Mouse (Mus musculus): ENCODE results near the gene Ssr3. TPM values are rescaled to one million over a fixed set of nuclear protein-coding genes. Genes with fewer than 3 reads are reported as not detected.

Ssr3 gene
- 337 and 349 TPM in 2 replicates for polyA plus RNA-seq (2014; fragmentation: Nextera tagmentation; extraction: Ambion mirVana)

DNA sequence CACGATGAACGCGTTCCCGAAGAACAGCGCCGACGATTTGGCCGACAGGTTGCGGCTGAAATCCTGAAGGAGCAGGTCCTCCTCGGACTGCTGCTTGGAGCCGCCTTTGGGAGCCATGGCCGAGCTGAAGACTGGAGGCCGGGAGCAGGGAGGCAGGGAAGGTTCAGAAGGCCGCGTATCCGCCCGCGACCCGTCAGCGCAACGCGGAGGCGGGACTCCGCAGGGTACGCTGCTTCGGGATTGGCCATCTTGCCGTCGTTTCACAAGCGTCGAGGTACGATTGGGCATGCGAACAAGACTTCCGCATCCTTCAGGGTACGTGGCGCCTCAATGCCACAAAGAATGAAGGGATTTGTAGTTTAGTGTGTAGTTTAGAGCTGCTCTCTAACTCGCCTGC, at the start of gene Ssr3:
Gene Ssr3 (minus strand): TSS at position 203 of the 397 bp plus-strand sequence.
- Histone ChIP-seq H3K9me3 (ENCODE audit: control insufficient read depth, low read length) (no peaks in the 10 kb centered on the region), H3K4me3 (ENCODE audit: low read depth, low read length) (peak within 1 kb of the TSS; percentile 88), H3K27ac (replicated peaks; ENCODE audit: low read depth, low read length) (peak within 1 kb of the TSS; percentile 94), H3K4me1 (ENCODE audit: control insufficient read depth, insufficient read depth, low read length) (peaks cover 12% of the 10 kb centered on the region; the same call in 1 of the 2 replicates), H3K9ac (ENCODE audit: low read depth, low read length) (peak within 1 kb of the TSS; percentile 96), H3K36me3 (ENCODE audit: control insufficient read depth, insufficient read depth, low read length) (peaks cover 29% of the 10 kb centered on the region), H3K27me3 (replicated peaks; ENCODE audit: control insufficient read depth, insufficient read depth, low read length) (no peaks in the 10 kb centered on the region), H3K4me2 (ENCODE audit: low read depth, low read length) (peak within 1 kb of the TSS; percentile 61)
- ATAC-seq (ENCODE audit: low read depth) (peak; percentile 100), DNase-seq (ENCODE audit: low spot score) (peak; percentile 99)
- 0% methylated on average over 36 of the region's 36 CpGs for WGBS

DNA sequence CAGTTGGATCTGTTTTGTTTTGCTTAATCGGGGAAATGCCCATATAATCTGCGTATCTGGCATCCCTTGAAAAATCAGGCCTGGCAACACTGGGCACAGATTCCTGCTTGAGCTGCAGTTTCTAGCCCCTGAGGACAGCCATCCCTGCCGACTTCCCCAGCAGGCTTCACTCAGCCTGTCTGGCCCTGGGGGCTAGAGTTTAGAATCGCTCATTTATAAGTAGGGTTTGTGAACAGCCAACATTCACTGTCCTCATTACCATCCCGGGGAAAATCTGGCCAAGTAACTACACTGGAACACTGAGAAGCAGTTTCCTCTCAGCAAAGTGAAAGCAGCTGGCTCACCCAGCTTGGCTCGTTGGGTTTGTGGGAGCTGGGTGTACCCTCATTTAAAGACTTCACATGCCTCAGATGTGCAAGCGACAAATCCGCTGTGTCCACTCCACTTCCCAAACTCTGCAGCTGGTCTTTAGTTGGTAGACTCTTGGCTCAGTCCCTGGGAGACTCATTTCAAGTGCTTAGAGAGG, 49.2 kb upstream of the Ssr3 start:
- H3K9ac ChIP-seq (ENCODE audit: low read depth, low read length), result 0 out of 2 replicates have a peak overlapping the region, but pooled peaks have one; percentile 27

DNA sequence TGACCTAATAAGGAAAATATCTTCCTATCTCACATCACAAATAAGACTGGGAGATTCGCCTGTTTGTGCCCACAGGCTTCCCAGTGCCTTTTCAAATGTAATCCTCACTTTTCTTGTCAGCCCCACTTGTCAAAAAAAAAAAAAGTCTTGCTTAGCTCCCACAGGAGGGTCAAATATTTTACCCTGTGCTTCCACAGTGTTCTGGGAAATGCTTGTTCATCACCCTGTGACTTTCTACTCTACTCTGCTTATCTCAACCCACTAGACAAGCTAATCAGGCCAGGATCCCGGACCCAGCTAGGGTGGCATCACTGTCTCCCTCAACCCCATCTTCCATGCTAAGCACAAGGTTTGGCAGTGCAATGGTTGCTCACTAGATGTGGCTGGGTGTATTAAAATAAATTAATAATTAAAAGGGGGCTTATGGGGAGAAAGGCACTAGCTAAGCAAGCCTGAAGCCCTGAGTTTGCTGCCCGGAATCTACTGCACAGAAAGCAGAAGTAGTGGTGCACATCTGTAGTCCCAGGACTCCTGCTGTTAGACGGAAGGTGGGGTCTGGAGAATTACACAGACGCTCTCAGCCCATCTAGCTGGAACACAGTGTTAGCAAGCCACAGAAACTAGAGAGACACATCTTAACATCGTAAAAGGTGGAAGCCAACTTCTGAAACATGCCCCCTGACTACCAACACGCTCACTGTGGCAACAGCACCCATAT, 46.2 kb upstream of the Ssr3 start:
- no peak overlapping the region for H3K27ac ChIP-seq (replicated peaks; ENCODE audit: low read depth, low read length)
- peaks cover 20% of the 10 kb centered on the region for H3K4me1 ChIP-seq (ENCODE audit: control insufficient read depth, insufficient read depth, low read length)
- WGBS, result 77% methylated on average over 7 of the region's 7 CpGs

More for the DNA sequence above, 49.2 kb upstream of the Ssr3 start:
- Histone ChIP-seq H3K4me1 (ENCODE audit: control insufficient read depth, insufficient read depth, low read length) (peaks cover 20% of the 10 kb centered on the region), H3K9me3 (ENCODE audit: control insufficient read depth, low read length) (no peaks in the 10 kb centered on the region), H3K27me3 (replicated peaks; ENCODE audit: control insufficient read depth, insufficient read depth, low read length) (no peaks in the 10 kb centered on the region), H3K4me3 (ENCODE audit: low read depth, low read length) (no peak overlapping the region), H3K4me2 (ENCODE audit: low read depth, low read length) (peak overlapping the region; percentile 30), H3K36me3 (ENCODE audit: control insufficient read depth, insufficient read depth, low read length) (no peaks in the 10 kb centered on the region), H3K27ac (replicated peaks; ENCODE audit: low read depth, low read length) (peak overlapping the region; percentile 67)
- ATAC-seq (ENCODE audit: low read depth) (peak; percentile 77), DNase-seq (ENCODE audit: low spot score) (peak; percentile 87)
- WGBS, result 22% methylated on average over 8 of the region's 8 CpGs

DNA sequence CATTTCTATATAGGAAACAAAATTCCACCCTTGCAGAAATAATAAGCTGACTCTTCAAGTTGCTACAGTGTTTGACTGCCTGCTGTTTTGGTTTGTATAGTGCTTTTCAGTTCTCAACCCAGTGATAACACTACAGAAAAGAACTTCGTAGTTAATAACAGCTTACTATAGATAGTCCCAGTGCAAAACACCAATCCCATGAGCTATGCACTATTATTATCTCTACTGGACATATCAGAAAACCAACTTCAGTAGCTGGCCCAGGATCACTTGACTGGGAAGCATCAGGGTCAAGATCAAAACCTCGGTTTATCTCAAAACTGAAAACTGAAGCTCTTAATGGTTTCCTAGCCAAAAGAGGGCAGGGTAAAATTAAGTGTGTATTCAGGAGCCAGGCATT, 43.4 kb upstream of the Ssr3 start:
- Histone ChIP-seq H3K9ac (ENCODE audit: low read depth, low read length) (no peak overlapping the region), H3K4me2 (ENCODE audit: low read depth, low read length) (no peak overlapping the region), H3K36me3 (ENCODE audit: control insufficient read depth, insufficient read depth, low read length) (no peaks in the 10 kb centered on the region), H3K4me1 (ENCODE audit: control insufficient read depth, insufficient read depth, low read length) (peaks cover 2% of the 10 kb centered on the region; the same call in 1 of the 2 replicates), H3K4me3 (ENCODE audit: low read depth, low read length) (no peak overlapping the region), H3K27ac (replicated peaks; ENCODE audit: low read depth, low read length) (no peak overlapping the region), H3K27me3 (replicated peaks; ENCODE audit: control insufficient read depth, insufficient read depth, low read length) (no peaks in the 10 kb centered on the region), H3K9me3 (ENCODE audit: control insufficient read depth, low read length) (peaks cover 8% of the 10 kb centered on the region; the same call in 1 of the 2 replicates)
- DNase-seq (ENCODE audit: low spot score) (peak; percentile 16), ATAC-seq (ENCODE audit: low read depth) (no peak)
- WGBS, result 68% methylated on average over 2 of the region's 2 CpGs

More for the DNA sequence above, 46.2 kb upstream of the Ssr3 start:
- H3K9ac ChIP-seq (ENCODE audit: low read depth, low read length), result no peak overlapping the region
- no peaks in the 10 kb centered on the region for H3K36me3 ChIP-seq (ENCODE audit: control insufficient read depth, insufficient read depth, low read length)
- peaks cover 7% of the 10 kb centered on the region; the same call in 1 of the 2 replicates for H3K9me3 ChIP-seq (ENCODE audit: control insufficient read depth, low read length)
- no peak overlapping the region for H3K4me2 ChIP-seq (ENCODE audit: low read depth, low read length)
- DNase-seq (ENCODE audit: low spot score), result no peak
- ATAC-seq (ENCODE audit: low read depth), result no peak
- no peak overlapping the region for H3K4me3 ChIP-seq (ENCODE audit: low read depth, low read length)
- no peaks in the 10 kb centered on the region for H3K27me3 ChIP-seq (replicated peaks; ENCODE audit: control insufficient read depth, insufficient read depth, low read length)

DNA sequence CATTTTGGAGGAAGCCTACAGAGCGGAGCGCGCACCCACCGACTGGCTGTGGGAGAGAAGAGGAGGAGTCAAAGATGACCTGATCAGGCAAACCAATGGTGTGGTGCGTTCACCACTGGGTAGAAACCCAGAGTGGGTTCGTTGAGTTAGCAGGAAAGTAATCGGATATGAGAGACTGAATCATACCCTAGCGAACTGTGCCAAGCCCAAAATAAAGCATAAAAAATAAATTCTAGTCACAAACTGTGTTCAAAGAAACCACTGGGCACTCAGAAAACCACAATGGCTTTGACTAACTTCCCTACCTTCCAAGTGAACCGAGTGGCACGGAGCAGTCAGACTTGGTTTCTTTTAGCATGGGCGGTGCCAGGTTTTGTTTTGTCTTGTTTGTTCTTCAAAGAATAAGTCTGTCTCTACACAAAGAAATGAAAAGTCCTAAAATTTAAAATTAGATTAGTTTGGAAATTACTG, 42.7 kb upstream of the Ssr3 start:
- Histone ChIP-seq H3K27ac (replicated peaks; ENCODE audit: low read depth, low read length) (no peak overlapping the region), H3K4me3 (ENCODE audit: low read depth, low read length) (no peak overlapping the region), H3K4me2 (ENCODE audit: low read depth, low read length) (no peak overlapping the region), H3K27me3 (replicated peaks; ENCODE audit: control insufficient read depth, insufficient read depth, low read length) (no peaks in the 10 kb centered on the region), H3K4me1 (ENCODE audit: control insufficient read depth, insufficient read depth, low read length) (no peaks in the 10 kb centered on the region), H3K36me3 (ENCODE audit: control insufficient read depth, insufficient read depth, low read length) (no peaks in the 10 kb centered on the region), H3K9me3 (ENCODE audit: control insufficient read depth, low read length) (peaks cover 8% of the 10 kb centered on the region; the same call in 1 of the 2 replicates), H3K9ac (ENCODE audit: low read depth, low read length) (no peak overlapping the region)
- peak; percentile 53; the same call in 1 of the 2 replicates for ATAC-seq (ENCODE audit: low read depth)
- DNase-seq (ENCODE audit: low spot score), result peak; percentile 71
- 72% methylated on average over 11 of the region's 11 CpGs for WGBS

DNA sequence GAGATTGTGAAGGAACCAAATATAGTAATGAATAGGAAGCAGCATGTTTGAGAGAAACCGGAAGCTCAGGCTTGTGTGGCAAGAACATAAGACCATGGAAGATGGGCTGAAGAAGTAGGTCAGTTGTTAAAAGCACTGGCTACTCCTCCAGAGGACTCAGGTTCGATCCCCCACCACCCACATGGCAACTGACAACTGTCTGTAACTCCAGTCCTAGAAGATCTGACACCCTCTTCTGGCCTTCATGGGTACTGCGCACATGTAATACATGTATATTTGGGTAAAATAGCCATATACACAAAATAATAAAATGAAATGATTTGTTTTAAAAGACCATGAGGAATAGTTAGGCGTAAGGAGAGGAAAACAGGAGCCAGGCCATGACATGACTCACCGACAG, 39.8 kb upstream of the Ssr3 start:
- no peak overlapping the region for H3K4me3 ChIP-seq (ENCODE audit: low read depth, low read length)
- no peaks in the 10 kb centered on the region for H3K36me3 ChIP-seq (ENCODE audit: control insufficient read depth, insufficient read depth, low read length)
- WGBS, result 91% methylated on average over 5 of the region's 5 CpGs
- H3K27ac ChIP-seq (replicated peaks; ENCODE audit: low read depth, low read length), result no peak overlapping the region
- ATAC-seq (ENCODE audit: low read depth) (no peak), DNase-seq (ENCODE audit: low spot score) (no peak)
- no peaks in the 10 kb centered on the region for H3K27me3 ChIP-seq (replicated peaks; ENCODE audit: control insufficient read depth, insufficient read depth, low read length)
- H3K4me2 ChIP-seq (ENCODE audit: low read depth, low read length), result no peak overlapping the region
- H3K4me1 ChIP-seq (ENCODE audit: control insufficient read depth, insufficient read depth, low read length), result no peaks in the 10 kb centered on the region
- peaks cover 8% of the 10 kb centered on the region; the same call in 1 of the 2 replicates for H3K9me3 ChIP-seq (ENCODE audit: control insufficient read depth, low read length)
- no peak overlapping the region for H3K9ac ChIP-seq (ENCODE audit: low read depth, low read length)

DNA sequence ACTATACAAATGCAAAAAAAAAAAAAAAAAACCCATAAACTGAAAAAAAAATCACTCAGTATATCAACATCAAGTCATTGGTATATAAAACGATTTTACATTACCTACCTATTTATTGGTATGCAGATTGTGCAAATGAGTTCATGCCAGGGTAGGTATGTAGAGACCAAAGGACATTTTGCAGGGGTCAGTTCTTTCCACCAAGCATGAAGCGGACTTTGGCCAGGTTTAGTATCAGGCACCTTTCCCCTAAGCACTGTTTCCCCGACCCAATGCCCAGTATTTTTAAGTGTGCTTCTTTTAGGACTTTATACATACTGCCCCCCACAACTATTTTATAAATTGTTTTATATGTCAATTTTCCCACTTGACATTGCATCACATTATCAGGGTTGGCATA, 27.3 kb upstream of the Ssr3 start:
- WGBS, result 89% methylated on average over 3 of the region's 3 CpGs
- no peak overlapping the region for H3K27ac ChIP-seq (replicated peaks; ENCODE audit: low read depth, low read length)
- H3K4me3 ChIP-seq (ENCODE audit: low read depth, low read length), result no peak overlapping the region
- no peak for ATAC-seq (ENCODE audit: low read depth)
- H3K4me1 ChIP-seq (ENCODE audit: control insufficient read depth, insufficient read depth, low read length), result peaks cover 4% of the 10 kb centered on the region; the same call in 1 of the 2 replicates
- H3K9ac ChIP-seq (ENCODE audit: low read depth, low read length), result no peak overlapping the region
- no peaks in the 10 kb centered on the region for H3K36me3 ChIP-seq (ENCODE audit: control insufficient read depth, insufficient read depth, low read length)
- no peak for DNase-seq (ENCODE audit: low spot score)
- H3K27me3 ChIP-seq (replicated peaks; ENCODE audit: control insufficient read depth, insufficient read depth, low read length), result no peaks in the 10 kb centered on the region
- H3K4me2 ChIP-seq (ENCODE audit: low read depth, low read length), result no peak overlapping the region
- H3K9me3 ChIP-seq (ENCODE audit: control insufficient read depth, low read length), result no peaks in the 10 kb centered on the region

DNA sequence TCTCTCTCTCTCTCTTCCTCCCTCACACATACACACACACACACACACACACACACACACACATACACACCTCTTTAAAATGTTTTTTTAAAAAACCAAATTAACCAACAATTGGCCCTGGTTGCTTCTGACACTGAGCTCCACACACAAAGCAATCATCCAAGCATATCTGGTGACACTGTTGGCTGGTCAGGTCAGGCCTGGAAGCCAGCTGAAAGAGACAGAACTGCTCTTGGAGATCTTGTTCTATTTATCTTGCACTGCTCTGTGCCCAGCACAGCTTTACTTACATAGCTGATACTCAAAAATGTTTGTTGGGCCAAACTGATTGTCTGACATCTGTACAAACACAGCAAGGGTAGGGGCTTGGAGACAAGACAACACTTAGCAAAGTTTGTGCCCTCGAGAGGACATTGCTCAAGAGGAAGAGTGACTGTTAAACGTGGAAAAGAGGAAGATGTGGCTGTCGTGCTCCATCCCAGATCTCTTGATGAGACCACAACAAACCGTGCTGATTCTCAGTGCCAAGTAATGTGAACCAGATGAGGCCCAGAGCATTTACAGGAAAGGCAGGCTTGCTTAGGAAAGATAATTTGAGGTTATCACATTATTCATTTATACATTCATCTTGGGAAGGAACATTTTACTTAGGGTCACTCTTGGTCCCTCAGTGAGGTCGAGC, 25.6 kb upstream of the Ssr3 start:
- whole genome bisulfite sequencing, result 29% methylated on average over 5 of the region's 5 CpGs
- no peak for ATAC-seq (ENCODE audit: low read depth)
- H3K27me3 ChIP-seq (replicated peaks; ENCODE audit: control insufficient read depth, insufficient read depth, low read length), result no peaks in the 10 kb centered on the region

More for the DNA sequence above, 25.6 kb upstream of the Ssr3 start:
- no peak overlapping the region for H3K9ac ChIP-seq (ENCODE audit: low read depth, low read length)
- H3K27ac ChIP-seq (replicated peaks; ENCODE audit: low read depth, low read length), result no peak overlapping the region
- H3K4me3 ChIP-seq (ENCODE audit: low read depth, low read length), result no peak overlapping the region
- H3K4me2 ChIP-seq (ENCODE audit: low read depth, low read length), result no peak overlapping the region
- no peaks in the 10 kb centered on the region for H3K36me3 ChIP-seq (ENCODE audit: control insufficient read depth, insufficient read depth, low read length)
- H3K9me3 ChIP-seq (ENCODE audit: control insufficient read depth, low read length), result no peaks in the 10 kb centered on the region
- peak; percentile 30 for DNase-seq (ENCODE audit: low spot score)
- peaks cover 4% of the 10 kb centered on the region; the same call in 1 of the 2 replicates for H3K4me1 ChIP-seq (ENCODE audit: control insufficient read depth, insufficient read depth, low read length)
